Mouse (Mus musculus): Measurements from ENCODE around the gene Ier5.
A peak's percentile ranks its signal among the peaks of the same experiment; 100 is the strongest.

Gene Ier5

GRCm38 (mm10) chr1:155099280-155099848 lies at the start of gene Ier5:
TSS of gene Ier5 (minus strand) at chr1:155099636.
- DNase-seq (ENCODE audit: low spot score) = peak; percentile 96

DNA sequence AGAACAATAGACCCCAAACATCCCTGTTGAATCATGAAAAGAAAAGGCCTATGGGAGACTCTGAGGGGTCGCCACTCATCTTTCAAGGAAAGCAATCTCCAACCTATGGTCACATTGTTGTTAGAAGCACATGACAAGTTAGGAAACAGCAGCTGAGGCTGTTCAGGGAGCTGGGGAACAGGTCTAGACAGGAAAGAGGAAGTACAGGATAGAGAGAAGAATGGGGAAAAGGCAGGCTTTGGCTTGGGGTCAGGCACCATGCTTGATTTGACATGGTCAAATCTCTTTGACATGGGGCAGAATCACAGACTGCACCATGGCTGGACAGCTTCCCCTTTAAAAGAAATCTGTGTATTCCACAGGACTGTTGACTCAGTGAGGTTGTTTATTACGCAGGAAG lies 47.8 kb upstream of the Ier5 start:
- peak; percentile 25 for DNase-seq (ENCODE audit: low spot score)

DNA sequence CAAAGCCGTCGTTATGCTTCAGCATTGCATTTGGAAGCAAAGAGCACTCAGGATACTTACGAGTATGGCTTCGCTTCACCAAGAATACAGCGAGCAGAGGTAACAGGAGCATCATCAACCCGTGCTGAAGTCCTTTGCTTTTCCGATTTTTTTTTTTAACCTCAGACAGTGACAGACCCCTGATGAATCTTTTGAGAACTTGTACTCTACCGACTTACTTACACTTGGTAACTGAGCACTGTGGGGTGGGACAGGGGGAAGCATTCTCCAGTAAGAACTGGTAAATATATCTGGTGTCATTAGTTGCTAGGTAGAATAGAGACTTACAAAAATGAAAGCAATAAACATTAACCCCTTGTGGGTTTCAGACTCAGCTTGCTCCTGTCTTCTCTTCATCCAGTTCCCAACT lies 47.1 kb upstream of the Ier5 start, which contains the start of gene Mr1:
Gene Mr1, minus strand, starts transcription at position 243 of the 409 bp plus-strand sequence.
- peak; percentile 42 for DNase-seq (ENCODE audit: low spot score)

- no peak for DNase-seq (ENCODE audit: low spot score)
Observed at GRCm38 (mm10) chr1:155145620-155146019, 46.2 kb upstream of the Ier5 start.

DNA sequence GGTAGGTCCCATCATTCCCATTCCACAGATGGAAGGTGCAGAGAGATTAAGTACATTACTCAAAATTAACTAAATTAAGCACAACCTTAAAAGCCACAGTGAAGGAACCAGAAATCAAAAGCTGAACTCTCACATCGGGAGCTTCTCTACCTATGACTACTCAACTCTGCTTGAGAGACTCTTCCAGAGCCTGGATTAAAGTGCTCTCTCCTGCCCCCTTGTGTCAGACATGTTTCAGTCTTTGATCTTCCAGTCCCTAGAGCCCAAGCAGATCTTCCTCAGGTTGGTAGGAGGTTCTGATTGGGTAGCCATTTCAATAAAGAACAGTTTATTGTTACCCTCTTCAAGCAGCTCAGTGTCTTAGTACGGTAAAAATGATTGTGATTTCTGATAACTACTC lies 40.6 kb upstream of the Ier5 start:
- DNase-seq (ENCODE audit: low spot score) = peak; percentile 74

DNA sequence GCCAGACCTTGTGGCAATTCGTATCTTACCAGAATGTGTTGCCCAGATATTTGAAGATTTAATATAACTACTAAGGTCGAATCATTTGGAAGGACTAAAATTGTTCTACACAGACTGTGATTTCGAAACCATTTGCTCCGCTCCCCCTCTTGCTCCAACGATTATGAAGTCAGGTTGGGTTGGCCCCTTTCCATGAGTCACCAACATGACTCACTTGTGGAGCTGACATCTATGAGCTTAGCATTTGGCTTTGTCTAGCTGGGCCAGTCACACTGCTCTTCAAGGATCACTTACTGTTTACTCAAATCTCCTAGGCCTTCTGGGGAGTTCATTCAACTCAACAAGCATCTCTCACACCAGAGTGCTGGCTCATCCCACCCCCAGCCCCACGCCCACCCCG lies 39.4 kb upstream of the Ier5 start:
- peak; percentile 83 for DNase-seq (ENCODE audit: low spot score)

DNA sequence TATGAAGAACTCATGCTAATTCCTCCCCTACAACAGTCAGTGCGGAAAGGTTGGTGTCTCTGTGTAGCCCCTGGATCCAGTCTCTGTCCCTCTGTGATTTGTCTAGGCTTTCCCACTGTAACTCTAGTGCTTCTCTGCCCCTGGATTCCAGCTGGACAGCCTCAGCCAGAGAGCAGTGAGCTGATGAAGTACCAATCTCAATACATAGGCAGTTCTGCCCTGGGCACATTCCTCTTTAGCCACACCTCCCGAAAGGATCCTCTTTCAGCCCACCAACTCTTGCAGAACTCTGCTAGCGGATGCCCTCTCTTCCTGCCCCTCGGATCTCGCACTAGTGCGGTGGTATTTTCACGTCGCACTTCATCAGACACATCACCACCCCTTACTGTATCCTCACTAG lies 35.4 kb upstream of the Ier5 start:
- no peak for DNase-seq (ENCODE audit: low spot score)

DNA sequence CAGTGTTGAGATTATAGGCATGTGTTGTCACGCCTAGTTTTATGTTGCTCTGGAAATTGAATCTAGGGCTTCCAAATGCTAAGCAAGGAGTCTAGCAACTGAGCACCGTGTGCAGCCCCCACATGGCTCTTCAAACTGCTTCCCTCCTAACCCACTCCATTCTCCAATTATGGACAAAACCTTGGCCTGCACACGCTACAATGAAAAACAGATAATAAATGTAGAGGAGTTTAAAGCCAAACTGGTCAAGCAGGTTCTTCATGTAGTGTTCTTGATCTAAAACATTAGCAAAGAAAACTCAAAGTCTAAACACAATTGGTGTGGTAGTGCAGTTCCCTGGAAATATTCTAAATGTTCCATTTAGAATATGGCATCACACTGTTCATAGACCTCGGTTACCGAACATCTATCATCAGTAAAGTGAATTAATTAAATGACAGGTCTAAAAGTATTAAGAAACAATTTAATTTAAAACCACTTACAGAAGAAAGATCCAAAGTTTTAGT lies 28.0 kb upstream of the Ier5 start:
- DNase-seq (ENCODE audit: low spot score) = no peak

GRCm38 (mm10) chr1:155126716-155127115 lies 27.3 kb upstream of the Ier5 start:
- no peak for DNase-seq (ENCODE audit: low spot score)

DNA sequence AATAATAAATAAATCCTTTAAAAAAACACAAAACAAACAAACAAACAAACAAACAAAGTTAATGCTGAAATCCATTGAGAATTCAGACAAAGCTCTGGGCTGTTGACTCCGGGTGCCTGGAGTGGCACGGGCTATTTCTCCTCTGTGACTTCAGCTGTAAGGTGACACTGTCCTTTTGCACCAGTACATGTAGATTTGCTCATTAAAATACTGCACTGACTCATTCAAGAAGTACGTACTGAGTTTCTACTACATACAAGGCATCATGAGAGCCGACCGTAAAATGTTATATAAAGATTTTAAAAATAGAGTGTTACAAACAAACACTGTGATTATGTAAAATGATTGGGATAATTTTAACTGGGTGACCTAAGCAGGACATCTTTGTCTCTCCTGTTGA lies 25.0 kb upstream of the Ier5 start:
- no peak for DNase-seq (ENCODE audit: low spot score)

GRCm38 (mm10) chr1:155121977-155122939 lies 22.8 kb upstream of the Ier5 start:
- DNase-seq (ENCODE audit: low spot score) = no peak

DNA sequence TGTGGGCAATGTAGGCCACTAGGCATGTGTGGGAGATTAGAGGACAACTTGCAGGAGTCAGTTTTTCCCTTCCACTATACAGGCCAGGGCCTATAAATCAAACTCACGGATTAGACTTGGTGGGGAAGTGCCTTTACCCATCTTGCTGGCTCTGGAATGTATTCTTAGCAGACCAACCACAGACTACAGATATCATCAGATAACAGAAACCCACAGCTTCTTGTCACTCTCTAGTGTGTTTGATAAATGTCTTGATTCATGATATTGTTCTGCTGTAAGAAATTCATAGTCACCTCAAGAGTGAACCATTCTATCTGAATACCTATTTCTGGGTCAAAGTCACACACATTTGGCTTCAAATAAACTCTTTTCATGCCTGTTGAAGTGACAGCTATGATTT lies 20.3 kb upstream of the Ier5 start:
- DNase-seq (ENCODE audit: low spot score) = no peak

DNA sequence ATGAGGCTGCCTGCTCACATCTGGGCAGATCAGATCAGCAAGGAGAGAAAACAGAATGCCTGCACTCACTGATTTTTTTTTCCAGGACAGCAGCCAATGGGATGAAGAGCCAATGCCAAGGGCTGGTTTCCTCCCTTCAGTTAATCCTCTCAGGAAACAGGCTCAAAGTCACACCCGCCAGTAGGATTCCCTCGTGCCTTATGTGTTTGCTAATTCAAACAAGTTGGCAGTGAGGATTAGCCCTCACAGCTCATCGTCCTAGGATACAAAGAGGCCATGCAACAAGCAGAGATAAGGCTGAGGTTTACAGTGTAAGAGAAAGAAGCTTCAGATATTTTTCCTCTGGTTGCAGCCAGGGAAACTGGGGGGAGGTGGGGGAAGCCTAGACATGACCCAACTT lies 14.5 kb upstream of the Ier5 start:
- no peak for DNase-seq (ENCODE audit: low spot score)

DNA sequence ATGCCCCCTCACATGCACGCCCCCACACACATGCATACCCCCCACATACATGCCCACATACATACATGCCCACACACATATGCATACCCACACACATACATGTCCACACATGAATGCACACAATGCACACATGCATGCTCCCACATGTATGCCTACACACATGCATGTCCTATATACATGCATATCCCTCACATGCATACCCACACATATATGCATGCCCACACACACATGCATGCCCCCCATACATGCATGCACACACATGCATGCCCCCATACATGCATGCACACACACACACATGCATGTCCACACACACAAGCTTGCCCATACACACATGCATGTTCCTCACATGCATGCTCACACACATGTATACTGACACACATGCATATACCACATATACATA lies 13.4 kb upstream of the Ier5 start:
- no peak for DNase-seq (ENCODE audit: low spot score)

DNA sequence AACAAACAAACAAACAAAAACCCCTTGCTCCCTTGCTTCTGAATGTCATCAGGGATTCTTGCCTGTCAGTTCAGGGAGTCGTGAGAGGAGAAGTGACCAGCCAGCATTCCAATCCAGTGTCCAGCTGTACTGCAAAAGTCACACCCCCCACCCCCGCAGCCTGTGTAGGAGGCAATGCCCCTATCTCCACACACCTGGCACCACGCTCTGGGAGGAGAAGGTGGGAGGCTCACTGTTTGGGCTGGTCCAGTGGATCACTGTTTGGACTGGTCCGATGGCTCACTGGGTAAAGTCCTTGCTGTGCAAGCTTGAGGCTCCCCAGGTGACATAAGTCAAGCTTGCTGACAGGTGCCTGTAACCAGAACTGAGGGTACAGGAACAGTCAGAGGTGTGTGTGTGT lies 12.7 kb upstream of the Ier5 start:
- DNase-seq (ENCODE audit: low spot score) = no peak

GRCm38 (mm10) chr1:155111491-155111890 lies 12.1 kb upstream of the Ier5 start:
- DNase-seq (ENCODE audit: low spot score) = no peak

DNA sequence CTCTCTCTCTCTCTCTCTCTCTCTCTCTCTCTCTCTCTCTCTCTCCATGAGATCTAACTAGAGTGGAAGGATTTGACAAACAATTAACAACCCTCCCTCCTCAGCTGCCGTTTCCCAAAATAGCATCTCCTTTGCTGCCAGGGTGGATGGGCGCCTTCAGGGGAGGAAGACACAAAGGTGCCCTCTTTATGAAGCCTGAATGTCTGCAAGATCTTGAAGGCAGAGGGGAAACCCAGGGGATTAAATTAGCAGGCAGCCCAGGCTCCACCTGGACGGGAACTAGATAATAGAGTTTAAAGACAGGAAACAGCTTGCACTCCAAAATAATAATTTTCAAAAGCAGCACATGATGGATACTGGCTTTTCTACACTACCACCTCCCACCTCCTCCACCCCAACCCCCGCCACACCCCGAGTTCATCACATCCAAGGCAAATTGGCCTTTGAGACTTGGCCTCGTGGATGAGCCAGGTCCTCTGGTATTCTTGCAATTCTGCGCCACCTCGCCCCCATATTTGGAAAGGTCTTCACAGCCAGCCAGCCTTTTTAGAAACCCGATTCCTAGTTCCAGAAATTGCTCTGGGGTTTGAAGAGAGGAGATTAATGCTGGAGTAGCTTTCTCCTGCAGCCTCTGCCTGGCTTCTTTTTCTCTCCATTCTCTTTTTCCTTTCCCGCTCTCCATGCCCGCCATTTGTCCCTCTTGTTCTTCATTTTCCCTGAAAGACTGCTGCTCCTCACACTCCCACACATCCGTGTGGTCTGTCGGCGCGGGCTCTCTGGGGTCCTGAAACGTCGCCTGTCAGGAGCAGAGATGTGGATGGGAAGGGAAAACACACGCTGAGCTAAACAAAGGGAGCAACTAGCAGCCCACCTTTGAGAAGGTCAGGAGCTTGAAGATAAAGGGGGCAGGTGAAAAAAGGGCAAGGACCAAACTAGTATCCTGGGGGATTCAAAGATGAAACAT lies 10.2 kb upstream of the Ier5 start:
- DNase-seq (ENCODE audit: low spot score) = no peak

- DNase-seq (ENCODE audit: low spot score) = no peak
Observed at GRCm38 (mm10) chr1:155108412-155108811, 9.0 kb upstream of the Ier5 start.

DNA sequence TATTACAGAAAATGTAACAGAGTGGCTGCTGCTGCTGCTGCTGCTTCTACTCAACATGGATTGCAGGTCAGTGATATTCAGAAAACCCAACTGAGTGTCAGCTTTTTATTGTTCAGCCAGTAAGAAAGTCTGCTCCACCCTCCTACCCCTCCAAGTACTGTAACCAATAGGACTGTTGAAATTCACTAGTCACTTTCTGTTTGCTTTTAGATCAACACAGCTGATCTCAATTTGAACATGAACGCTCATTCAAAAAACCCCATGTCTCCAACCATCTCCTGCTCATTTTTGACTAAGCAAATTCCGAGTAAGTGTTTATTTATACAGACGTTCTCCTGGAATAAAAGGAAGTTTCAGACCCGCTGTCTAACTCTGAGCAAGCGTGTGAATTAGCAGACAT lies 8.4 kb upstream of the Ier5 start:
- no peak for DNase-seq (ENCODE audit: low spot score)

- no peak for DNase-seq (ENCODE audit: low spot score)
Observed at GRCm38 (mm10) chr1:155106310-155106709, 6.9 kb upstream of the Ier5 start.

- DNase-seq (ENCODE audit: low spot score) = no peak
Observed at GRCm38 (mm10) chr1:155103991-155104390, 4.6 kb upstream of the Ier5 start.

- no peak for DNase-seq (ENCODE audit: low spot score)
Observed at GRCm38 (mm10) chr1:155102631-155103030, 3.2 kb upstream of the Ier5 start.

Data from urinary bladder, postnatal 14 days (tissue).